Mouse (Mus musculus) gastrocnemius, postnatal 25 days (tissue): Measurements from ENCODE around the gene Gm10772. TPM values are rescaled to one million over a fixed set of nuclear protein-coding genes. Genes with fewer than 3 reads are reported as not detected.
"Not testable (repeated sequence)": the region's sequence is repeated elsewhere in the genome, so short reads cannot be mapped to it uniquely, and the experiment has no call there.

Source experiments
- DNase-seq: peaks from one replicate; pipeline ENCODE4 v3.0.0; 2022
- long read RNA-seq, 2 experiments: library from polyadenylated mRNA; stranded (forward); transcript quantifications; one replicate each; pipeline ENCODE4 v2.0.0; 2021
- total RNA-seq, 2 experiments: library from RNA; stranded (reverse); gene quantifications; 1 replicate in 1 of 2; 2 replicates in 1 of 2; pipeline ENCODE4 v1.2.3; 2021

Gene Gm10772
- total RNA-seq: not detected
- long read RNA-seq, experiment 1: 0 reads
- long read RNA-seq, experiment 2: 0 reads

DNA sequence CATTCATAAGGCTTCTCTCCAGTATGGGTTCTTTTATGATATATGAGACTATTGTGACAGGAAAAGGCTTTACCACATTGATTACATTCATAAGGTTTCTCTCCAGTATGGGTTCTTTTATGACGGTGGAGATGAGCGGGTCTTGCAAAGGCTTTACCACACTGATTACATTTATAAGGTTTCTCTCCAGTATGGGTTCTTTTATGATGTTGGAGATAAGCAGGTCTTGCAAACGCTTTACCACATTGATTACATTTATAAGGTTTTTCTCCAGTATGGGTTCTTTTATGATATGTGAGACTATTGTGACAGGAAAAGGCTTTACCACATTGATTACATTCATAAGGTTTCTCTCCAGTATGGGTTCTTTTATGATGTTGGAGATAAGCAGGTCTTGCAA lies at the start of gene Gm10772:
Gene Gm10772, minus strand, starts transcription at position 101 of the 400 bp plus-strand sequence.
- not testable (repeated sequence) for DNase-seq

DNA sequence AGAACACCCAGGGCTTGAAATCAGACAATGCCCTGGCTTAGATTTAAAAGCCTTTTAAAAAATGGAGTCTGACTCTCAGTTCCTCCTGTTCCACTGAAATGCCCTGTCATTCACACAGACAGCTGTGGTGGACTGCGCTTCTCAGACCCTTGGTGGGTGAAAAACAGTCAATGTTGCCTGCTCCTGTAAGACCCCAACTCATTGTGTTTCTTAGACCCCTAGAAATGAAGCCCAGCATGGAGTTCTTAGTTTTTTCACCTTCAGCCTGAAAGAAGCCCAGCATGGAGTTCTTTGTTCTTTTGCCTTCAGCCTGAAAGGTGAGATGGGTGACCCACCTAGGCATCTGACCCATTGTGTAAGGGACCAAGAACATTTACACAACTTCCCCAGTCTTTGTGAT lies 36.5 kb upstream of the Gm10772 start:
- not testable (repeated sequence) for DNase-seq

- DNase-seq: not testable (repeated sequence)
Measured at GRCm38 (mm10) chr13:66263141-66263540, 35.8 kb upstream of the Gm10772 start.

- DNase-seq: no peak
Measured at GRCm38 (mm10) chr13:66214349-66214748, 13.0 kb downstream of the Gm10772 start.

- DNase-seq: not testable (repeated sequence)
Measured at GRCm38 (mm10) chr13:66213811-66214210, 13.6 kb downstream of the Gm10772 start.

DNA sequence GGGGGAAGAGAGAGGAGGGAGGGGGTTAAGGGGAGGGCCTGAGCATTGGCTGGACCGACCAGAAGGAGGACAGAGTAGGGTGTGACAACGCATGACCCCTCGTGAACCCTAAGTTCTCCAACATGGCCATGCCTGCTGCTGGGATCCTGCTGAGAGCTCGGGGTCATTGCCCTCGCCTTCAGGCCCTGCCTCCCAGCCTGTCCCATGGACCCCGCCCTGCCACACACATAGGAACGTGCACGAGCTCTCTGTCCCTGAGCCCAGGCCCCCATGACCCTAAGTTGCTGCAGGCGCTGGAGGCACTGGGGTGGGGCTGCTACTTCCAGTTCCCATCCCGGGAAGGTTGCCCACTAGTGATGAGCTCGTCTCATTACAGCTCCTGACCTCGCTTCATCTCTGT lies 48.2 kb downstream of the Gm10772 start:
- DNase-seq: not testable (repeated sequence)

Other genes with a start within 250 kb of the Gm10772 start
- not detected for gene Gm10324, start 108.0 kb downstream of the Gm10772 start, total RNA-seq
- not detected for gene 2410141K09Rik, start 213.5 kb upstream of the Gm10772 start, total RNA-seq